Mouse (Mus musculus) MEL (cell line): Measurements from ENCODE around the gene Lhfpl3.

Source experiments
- CTCF ChIP-seq, 3 experiments: IDR thresholded peaks in 2 of 3; conservative IDR thresholded peaks in 1 of 3; 2 replicates each; pipeline ENCODE4 v1.5.1; 2011 to 2012; ENCODE audit warnings: low read length in 3 of 3, low read depth in 2 of 3, mild to moderate bottlenecking in 2 of 3, improper control_type of control experiment in 1 of 3, inconsistent platforms in 1 of 3, mixed read lengths in 1 of 3, moderate library complexity in 1 of 3; ENCODE audit not compliant: control insufficient read depth in 1 of 3, insufficient read depth in 1 of 3, poor library complexity in 1 of 3, severe bottlenecking in 1 of 3
- EP300 ChIP-seq, 2 experiments: IDR thresholded peaks; 2 replicates each; pipeline ENCODE4 v1.6.1; 2011; ENCODE audit warnings: improper control_type of control experiment in 2 of 2, low read length in 2 of 2, low read depth in 1 of 2, mild to moderate bottlenecking in 1 of 2
- MEF2A ChIP-seq: IDR thresholded peaks from 2 replicates; pipeline ENCODE4 v1.6.1; 2014; ENCODE audit warnings: low read depth, mild to moderate bottlenecking, inconsistent platforms, low read length, improper control_type of control experiment; ENCODE audit not compliant: poor library complexity, insufficient replicate concordance, severe bottlenecking; ENCODE audit errors: extremely low read depth
- MYC ChIP-seq: IDR thresholded peaks from 2 replicates; pipeline ENCODE4 v1.6.1; 2011; ENCODE audit warnings: low read depth, mild to moderate bottlenecking, low read length, improper control_type of control experiment, moderate library complexity
- POLR2A ChIP-seq, 2 experiments: IDR thresholded peaks; 2 replicates each; pipeline ENCODE4 v1.6.1; 2011 to 2012; ENCODE audit warnings: low read length in 2 of 2, mild to moderate bottlenecking in 2 of 2, control low read depth in 1 of 2, improper control_type of control experiment in 1 of 2, low read depth in 1 of 2, moderate library complexity in 1 of 2; ENCODE audit not compliant: control insufficient read depth in 1 of 2, insufficient read depth in 1 of 2, poor library complexity in 1 of 2
- POLR2AphosphoS5 ChIP-seq: IDR thresholded peaks from 2 replicates; pipeline ENCODE4 v1.6.1; 2012; ENCODE audit warnings: low read depth, borderline replicate concordance, mild to moderate bottlenecking, inconsistent platforms, low read length, moderate library complexity, mixed read lengths

DNA sequence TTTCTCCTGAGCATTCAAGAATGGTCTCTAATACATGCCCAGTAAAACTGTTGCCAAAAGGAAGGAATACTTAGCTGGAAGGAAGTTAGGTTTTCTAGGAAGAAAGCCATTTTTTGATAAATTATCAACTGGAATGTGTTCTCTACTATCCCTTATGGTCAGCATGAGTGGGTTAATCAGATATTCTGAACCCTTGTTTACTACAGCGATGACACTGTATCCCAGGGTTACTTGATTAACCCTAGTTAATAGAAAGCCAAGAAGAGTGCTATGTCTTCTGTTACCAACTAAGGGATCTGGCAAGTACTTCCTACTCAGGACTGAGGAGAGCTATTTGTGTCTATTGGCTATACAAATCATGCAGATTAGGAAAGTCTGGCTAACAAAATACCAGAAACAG, 349.0 kb downstream of the Lhfpl3 start:
- no peak for TF ChIP-seq CTCF (IDR thresholded peaks at IDR 0.05 in 2 of 3, conservative IDR thresholded peaks at IDR 0.05 in 1 of 3; ENCODE audit: control insufficient read depth in 1 of 3, insufficient read depth in 1 of 3, low read depth in 2 of 3, low read length in 3 of 3, poor library complexity in 1 of 3, severe bottlenecking in 1 of 3)
- no peak for TF ChIP-seq MEF2A
- no peak for TF ChIP-seq EP300 (IDR thresholded peaks at IDR 0.05; ENCODE audit: low read depth in 1 of 2, low read length in 2 of 2)
- no peak for TF ChIP-seq POLR2AphosphoS5
- no peak for TF ChIP-seq MYC
- TF ChIP-seq POLR2A (IDR thresholded peaks at IDR 0.05; ENCODE audit: control insufficient read depth in 1 of 2, insufficient read depth in 1 of 2, low read depth in 1 of 2, low read length in 2 of 2, poor library complexity in 1 of 2) = no peak
